Mouse (Mus musculus) common myeloid progenitor, adult 5-6 weeks (primary cell): ENCODE results near the gene Sowaha. TPM values are rescaled to one million over a fixed set of nuclear protein-coding genes. Genes with fewer than 3 reads are reported as not detected.

Source experiments
- ATAC-seq: replicated peaks from 2 replicates; pipeline ENCODE4 v1.8.0; 2016; ENCODE audit warnings: low read depth, mild to moderate bottlenecking, moderate TSS enrichment, inconsistent platforms; ENCODE audit not compliant: poor library complexity, severe bottlenecking
- total RNA-seq: library from RNA; stranded (forward); fragments of 200-1000, 187-1606 nt; gene quantifications from 2 replicates; pipeline ENCODE4 v1.2.3, GENCODE M21; 2017

Gene Sowaha
- total RNA-seq, 1 experiment from 2014 or later, result 1.5 TPM

DNA sequence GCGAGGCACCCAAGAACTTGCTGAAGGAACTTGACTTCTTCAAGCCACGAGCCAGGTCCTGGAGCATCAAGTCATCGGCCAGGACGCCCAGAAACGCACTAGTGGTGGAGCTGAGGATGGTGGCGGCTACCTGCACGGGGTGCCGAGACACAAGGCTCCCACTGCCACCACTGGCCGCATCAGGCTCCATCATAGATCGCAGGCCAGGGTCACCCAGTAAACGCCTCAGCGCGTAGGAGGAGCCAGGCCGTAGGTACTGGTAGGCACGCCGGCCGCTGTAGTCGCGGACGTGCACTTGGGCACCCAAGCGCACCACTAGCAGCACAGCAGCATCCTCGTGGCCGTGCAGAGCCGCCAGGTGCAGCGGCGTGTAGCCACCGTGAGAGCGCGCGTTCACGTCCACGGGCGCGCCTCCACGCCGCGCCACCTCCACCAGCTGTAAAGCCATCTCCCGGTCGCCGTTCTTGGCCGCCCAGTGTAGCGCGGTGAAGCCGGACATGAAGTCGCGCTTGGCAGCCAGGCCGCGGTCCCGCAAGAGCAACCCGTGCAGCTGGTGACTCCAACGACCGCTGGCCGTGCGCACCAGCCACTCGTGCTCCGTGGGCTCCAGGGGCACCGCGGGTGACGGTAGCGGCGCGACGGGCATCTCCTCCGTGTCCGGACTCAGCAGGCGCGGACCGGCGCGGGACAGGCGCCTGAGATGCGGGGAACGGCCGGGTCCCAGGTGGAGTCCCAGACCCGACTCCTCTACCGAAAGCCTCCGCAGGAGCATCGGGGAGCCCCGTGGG lies 1.5 kb downstream of the Sowaha start:
- ATAC-seq, result no peak

DNA sequence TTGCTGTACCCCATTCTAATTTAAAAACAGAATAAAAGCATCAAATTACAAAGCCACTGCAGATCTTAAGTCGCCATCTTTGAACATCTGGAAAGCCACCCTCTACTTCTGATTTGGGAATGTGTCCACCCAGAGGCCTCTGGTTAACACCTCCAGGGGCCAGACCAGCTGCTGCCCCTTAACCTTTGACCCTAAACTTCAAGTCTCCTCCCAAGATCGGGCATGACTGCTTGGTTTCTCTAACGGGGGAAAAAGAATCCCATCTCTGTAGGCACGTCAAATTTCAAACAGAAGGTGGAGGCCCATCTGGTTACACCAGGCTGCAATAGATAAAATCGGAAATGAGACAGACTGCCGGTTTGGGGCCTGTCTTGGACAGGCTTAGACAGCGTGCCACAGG lies 2.2 kb downstream of the Sowaha start:
- ATAC-seq, result no peak

DNA sequence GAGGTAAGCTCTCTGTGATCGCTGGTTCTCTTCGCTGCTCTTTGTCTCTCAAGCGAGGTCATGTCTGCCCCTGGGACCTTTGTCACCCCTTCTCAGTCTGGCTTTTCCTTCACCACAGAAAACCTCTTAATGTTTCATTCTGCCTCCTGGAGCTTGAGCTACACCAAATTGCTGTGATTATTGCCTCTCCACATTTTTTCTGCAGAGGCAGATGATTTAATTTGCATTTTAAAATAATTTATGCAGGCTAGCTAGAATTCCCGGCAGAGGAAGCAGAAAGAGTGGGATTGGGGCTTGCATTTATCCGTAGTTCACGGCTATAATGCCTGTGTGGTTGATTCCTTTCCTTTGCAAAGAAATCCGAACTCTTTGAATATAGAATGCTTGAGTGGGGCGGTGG lies 4.5 kb downstream of the Sowaha start:
- no peak for ATAC-seq

DNA sequence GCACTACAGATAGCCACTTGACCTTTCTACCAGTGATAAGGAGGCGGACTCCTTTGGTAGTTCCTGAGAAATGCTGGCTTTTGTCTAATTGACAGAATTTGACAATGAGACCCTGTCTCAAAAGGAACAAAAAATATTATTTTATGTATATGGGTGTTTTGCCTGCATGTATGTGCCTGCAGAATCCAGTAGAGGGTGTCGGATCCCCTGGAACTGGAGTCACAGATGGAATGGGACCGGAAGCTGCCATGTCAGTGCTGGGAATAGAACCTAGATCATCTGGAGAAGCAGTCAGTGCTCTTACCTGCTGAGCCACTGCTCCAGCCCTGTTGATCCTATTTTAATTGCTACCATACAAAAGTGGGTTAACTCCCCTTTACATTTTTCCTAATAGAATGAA lies 7.4 kb downstream of the Sowaha start:
- no peak for ATAC-seq

DNA sequence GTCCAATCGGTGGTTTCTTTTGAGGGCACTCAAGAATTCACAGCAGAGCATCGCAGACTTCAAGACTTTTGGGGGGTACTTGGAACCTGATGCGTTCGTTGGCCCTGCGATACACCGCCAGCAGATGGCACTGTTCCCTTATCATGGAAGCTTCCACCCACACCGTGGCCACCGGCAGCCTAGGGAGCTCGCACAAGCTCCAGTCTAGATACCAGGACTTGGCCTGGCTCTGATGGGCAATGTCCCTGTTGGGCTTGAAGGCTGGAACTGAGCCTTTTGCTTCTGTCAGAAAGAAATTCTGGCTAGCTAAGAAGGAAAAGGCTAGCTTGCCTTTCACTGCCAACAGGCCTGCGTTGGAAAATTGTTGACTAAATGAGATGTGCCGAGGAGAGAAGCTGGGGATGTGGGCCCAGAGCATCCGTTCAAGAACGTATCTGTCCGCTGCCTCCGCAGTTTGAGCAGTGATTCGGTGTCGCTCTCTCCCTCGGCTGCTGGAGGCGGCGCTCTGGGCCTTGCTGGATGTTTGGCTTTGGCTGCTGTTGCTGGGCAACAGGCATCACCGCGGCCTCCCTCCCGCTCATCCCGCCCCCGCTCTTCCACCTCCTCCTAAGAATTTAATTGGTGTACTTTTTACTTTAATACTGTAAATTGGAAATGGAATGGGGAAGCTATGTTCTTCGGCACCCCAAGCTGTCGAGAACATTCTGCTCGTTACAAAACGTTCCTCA lies 9.9 kb downstream of the Sowaha start, which contains the start of gene Gm9837:
Gm9837 (minus strand) TSS at position 512 of the 728 bp plus-strand sequence.
- peak; percentile 91 for ATAC-seq

DNA sequence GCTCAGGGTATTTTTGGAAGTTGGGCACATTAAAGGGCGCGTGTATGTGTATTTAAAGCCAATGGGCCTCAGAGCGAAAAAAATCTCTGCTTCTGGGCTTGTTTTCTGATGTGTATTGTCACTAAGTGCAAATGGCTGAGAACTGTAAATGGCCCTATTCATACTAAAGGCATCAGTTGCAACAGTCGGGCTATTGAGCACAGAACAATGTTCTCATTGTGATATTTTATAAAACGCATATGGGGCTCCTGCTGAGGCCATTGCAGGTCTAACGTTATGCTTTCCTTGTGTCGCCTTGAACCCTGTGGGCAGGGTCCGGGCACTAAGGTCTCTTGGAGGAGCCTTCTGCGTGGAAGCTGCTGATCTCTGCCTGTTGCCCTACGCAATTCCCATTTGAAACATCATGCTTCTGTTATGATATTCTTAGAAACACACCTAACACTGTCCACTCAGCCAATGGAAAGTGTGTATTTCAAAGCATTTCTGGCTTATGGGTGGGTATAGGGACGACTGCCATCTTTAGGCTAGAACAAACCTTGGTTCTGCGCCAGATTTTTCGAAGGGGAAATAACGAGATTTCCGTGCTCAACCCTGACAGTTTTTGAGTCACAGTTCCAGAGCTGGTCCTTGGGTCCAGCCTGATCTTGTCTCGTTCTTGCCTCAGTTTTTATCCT lies 10.6 kb downstream of the Sowaha start:
- ATAC-seq, result no peak

DNA sequence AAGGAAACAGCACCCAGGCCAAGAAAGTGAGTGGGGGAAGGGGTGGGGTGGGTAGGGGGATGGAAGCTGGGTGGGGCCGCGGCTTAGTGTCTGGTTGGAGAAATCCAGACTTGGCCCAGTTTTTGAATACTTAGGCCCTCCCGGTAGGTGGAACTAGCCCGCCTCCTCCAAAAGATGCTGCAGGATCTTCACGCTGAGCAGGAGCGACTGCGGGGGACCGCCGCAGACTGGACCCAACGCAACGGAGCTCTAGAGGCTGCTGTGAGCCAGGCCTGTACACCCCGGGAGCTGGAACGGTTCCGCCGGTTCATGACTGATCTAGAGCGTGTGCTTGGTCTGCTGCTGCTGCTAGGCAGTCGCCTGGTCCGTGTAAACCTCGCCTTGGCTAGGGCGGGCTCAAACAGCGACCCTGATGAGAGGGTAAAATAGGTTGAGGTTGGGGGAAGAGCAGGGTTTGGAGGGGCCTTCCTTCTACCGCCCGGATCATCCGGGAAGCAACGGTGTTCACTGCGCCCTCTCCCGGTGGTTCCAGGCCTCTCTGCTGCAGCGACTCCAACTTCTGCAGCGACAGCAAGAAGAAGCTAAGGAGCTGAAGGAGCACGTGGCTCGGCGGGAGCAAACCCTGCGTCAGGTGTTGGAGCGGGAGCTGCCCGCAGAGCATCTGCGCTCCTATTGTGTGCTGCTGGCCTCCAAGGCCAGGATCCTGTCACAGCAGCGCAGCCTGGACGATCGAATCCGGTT lies 13.7 kb downstream of the Sowaha start:
- ATAC-seq, result peak; percentile 66

DNA sequence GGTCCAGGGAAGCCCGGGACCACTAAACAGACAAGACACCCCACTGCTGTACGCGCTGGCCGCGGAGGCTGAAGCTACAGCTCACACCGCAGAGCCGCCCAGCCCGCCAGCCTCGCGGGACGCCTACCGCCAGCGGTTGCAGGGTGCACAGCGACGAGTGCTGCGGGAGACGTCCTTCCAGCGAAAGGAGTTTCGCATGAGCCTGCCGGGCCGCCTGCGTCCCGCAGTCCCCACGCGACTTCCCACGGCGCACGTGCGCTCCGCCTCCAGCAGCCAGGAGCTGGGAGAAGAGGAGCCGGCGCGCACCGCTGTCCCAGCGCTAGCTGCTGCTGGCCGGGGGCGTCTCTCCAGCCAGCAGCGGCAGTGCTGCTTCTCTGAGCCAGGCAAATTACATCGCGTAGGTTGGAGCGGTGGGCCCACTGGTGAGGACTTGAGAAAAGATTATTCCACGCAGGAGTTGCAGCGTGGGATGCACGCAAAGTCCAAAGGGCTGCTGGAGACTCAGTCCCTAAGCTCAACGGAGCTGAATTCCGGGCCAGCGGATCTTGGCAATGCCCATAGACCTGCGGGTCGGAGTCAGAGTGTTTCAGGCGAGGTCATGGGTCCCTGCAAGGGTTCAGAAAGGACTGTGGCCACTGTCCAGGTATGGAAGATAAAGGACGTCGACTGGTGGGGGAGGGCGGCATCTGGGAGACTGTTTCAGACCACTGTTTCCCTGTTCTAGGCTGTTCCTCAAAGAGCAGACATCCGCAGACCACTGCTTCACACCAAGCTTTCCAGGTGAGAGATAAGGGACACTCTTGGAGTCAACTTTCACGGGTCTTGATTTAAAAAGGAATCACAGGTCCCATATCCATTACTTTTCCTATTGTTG lies 16.3 kb downstream of the Sowaha start:
- peak; percentile 33; the same call in 1 of the 2 replicates for ATAC-seq

DNA sequence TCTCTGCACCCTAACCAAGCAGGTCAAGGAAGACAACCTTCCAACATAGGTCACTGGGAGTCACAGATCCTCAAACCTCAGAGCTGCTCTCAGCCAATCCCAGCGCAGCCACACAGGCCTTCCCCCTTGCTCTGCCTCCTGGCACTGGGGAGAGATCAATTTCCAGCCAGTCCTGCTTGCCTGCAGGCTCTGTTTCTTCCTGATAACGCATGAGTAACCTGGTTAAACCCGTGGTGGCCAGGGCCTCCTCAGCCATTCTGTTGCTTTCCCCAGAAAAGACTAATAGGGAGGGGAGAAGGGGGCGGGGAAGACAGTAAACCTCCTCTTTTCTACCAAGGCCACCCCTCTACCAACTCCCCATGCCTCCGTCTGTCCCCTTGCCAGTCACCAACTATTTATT lies 18.3 kb downstream of the Sowaha start:
- no peak for ATAC-seq

DNA sequence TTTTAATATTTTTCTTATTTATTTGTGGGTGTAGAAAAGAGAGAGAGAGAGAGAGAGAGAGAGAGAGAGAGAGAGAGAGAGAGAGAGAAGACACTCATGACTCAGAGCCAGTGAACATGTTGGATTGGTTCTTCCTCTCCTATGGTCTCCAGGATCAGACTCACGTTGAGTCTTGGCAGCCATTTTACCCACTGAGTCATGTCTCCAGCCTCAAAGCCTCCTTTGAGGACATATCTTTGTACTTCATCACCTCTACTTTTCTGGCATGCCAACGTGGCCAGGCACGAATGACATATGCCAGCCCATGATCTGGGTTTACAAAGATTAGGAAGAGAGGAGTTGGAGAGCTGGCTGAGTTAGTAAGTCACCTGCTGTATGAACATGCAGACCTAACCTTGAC lies 19.9 kb downstream of the Sowaha start:
- no peak for ATAC-seq

DNA sequence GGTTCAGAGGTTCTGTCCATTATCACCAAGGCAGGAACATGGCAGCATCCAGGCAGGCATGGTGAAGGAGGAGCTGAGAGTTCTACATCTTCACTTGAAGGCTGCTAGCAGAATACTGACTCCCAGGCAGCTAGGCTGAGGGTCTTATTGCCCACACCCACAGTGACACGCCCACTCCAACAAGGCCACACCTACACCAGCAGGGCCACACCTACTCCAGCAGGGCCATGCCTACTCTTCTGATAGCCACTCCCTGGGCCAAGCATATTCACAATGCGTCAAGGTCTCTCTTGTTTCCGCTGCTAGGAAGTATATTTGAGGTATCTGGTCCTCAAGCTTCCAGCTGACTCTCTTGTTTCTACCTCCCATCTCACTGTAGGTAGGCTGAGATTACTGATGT lies 21.1 kb downstream of the Sowaha start:
- no peak for ATAC-seq

DNA sequence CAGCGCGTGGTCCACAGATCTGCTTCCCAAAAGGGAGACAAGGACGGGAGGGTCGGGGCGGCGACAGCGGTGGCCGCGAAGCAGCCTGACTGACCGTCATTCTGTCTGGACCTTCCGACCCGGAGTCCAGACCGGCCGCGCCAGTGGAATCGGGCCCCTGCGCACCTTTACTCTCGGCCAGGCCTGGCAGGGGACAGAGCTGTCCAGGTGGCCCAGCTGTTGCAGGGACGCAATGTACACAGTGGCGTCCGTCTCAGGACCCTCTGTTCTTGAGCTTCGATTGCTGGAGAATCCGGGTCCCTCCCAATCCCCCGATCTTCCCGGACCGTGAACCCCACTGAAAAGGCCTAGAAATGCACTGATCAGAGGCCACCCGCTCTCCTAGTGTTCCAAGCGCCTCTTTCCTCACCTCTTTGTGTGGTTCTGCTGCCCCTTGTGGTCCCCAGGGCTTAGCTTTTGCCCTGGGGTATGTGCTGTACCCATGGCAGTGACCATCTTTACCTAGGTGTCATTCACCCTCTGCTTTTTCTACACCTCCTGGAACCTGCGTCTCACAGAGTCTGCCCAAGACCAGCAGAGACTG lies 22.6 kb downstream of the Sowaha start:
- 0 out of 2 replicates have a peak, but pooled peaks have one; percentile 24 for ATAC-seq

DNA sequence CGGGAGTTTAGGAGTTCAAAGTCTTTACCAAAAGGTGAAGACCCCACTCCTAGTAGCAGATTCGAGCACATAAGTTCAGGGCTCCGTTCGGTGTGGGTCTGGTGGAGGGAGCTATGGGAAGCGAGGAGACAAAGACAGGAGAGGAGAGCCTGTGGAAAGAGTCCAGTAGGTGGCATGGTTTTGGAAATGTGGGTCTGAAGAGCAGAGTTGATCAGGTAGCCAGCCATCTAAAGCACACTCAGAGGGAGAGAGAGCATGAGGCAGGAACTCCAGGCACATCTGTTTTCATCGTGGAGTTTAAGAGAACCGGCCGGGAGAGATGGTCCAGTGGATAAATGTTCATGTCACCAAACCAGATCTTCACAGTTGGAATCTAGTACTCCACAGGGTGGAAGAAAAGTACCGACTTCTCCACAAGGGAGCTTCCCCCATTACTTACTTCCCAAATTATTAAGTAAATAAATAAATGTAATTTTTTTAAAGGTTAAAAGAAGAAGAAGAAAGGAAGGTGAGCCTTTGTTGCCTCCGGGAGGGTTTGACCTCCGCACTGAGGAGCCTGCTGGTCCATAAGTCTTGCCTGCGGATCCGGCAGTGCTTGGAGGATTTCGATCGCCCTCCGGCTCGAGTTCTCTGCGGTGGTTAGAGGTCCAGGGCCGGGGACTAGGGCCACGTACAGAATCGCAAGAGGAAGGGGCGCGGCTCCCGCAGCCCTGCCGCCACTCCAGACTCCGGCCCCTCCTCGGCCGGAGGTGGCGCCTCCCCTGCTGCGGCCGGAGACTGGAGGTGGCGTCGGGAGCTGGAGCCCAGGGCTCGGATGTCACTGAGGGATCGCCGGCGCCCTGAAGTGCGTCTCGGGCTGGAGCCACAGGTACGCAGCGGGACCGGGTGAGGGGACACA lies 23.4 kb downstream of the Sowaha start, which contains the start of the genes Gm10447 and Shroom1:
Gm10447 (minus strand) TSS at position 637 of the 898 bp plus-strand sequence.
Shroom1 (plus strand) TSS at position 732 of the 898 bp plus-strand sequence.
- peak; percentile 74 for ATAC-seq

DNA sequence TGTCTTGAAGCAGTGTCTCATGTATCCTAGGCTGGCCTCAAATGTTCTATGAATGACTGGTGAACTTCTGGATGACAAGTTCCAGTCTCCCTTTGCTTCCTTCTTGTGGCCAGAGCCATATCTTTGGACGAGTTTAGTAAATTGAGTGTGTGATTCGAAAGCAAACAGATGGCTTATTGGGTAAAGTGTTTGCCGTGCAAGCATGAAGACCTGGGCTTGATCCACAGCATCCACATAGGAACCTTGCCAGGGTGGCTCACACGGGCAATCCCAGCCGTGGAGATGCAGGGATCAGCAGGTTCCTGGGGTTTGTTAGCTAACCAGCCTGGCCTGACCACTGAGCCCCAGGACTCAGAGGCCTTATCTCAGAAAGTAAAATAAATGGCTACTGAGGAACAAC lies 27.0 kb downstream of the Sowaha start:
- no peak for ATAC-seq

DNA sequence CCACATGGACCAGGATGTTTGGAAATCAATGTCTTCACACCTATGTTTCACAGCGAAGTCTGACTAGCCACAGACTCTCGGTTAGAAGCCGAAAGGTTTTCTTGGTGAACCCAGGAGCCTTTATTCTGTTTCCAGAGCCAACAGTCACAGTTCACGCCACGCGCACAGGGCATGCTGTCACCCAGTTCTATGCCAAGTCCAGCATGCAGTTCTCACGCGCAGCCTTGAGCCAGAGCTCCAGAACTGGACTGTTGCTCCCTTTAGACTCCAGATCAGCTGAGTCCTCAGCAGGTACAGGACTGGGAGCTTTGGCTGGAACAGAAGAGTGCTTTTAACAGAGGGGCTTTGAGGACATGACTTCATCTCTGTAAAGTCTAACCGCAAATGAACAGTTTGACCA lies 27.7 kb downstream of the Sowaha start:
- ATAC-seq, result no peak

DNA sequence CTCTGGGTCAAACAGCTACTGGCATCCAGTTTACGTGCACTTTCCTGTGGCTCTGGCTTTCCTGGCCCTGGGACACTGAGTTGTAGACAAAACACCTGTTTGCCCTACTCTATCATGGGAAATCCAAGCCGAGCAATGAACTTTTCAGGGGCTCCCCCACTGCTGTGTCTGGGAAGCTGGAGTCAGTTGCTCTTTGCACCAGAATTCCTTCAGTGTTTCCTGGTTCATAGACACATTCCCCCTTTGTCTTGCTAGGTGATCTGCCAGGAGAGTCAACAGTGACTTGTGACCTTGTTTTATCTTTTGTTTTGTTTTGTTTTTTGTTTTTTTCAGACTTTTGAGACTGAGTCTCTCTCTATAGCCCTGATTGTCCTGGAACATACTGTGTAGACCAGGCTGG lies 28.7 kb downstream of the Sowaha start:
- no peak for ATAC-seq

DNA sequence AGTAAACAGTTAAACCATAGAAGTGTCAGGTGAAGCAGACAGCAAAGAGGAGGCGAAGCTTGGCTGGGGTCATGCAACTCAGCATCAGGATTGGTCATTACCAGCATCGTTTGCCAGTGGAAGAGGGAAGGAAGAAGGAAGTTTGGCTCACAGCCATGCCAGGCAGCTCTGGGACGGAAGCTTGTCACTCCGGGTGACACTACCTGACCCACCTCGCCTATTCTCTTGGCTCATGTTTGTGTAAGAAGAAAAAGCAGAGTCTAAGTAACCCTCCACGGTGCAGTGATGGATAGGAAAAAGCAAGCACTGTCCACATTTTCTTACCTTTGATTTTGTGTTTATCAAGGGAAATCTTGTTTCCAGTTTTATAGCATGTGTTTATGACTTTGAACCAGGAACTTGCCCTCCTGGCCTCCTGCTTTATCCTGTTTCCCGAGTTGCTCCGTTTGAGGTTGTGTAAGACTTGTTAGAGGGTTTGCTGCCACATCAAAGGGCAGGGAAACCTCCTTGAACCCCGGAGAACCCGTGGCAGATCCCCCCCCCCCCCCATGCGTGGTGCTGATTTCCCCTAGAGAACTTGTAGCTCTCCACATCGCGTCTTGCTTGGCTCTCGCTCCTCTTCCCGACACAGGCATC lies 29.9 kb downstream of the Sowaha start:
- 0 out of 2 replicates have a peak, but pooled peaks have one; percentile 18 for ATAC-seq
